8 mouse cellular contexts compared by ENCODE assay signal in genomic region chr17:6783756-6784357, GRCm38 (mm10). TPM values are rescaled to one million over a fixed set of nuclear protein-coding genes. Genes with fewer than 3 reads are reported as not detected.
DNase-seq lines count a peak whose midpoint lies in the region; ATAC-seq lines count a peak whose summit lies in the region.

No protein-coding gene starts in this region.

- H3K27ac ChIP-seq in forebrain, embryonic 15.5 days (replicated peaks): no peak overlapping the region
- H3K27ac ChIP-seq in liver, embryonic 11.5 days (ENCODE audit: low read depth, low read length): peak overlapping the region; percentile 96; the same call in 1 of the 2 replicates

- DNase-seq in kidney, adult 9 months: peak; percentile 56
- DNase-seq in kidney, postnatal 14 days: no peak
- DNase-seq in liver, embryonic 11.5 days (ENCODE audit: low spot score): no peak
- peak; percentile 61 for DNase-seq in retina, postnatal 1 day
- no peak for DNase-seq in layer of hippocampus, adult 11-12 months (ENCODE audit: low spot score)
- DNase-seq in spleen, adult 12 weeks (ENCODE audit: low spot score): no peak
- DNase-seq in urinary bladder, adult 18-20 months (ENCODE audit: low spot score in 2 of 2): no peak

- peak overlapping the region; percentile 89 for H3K4me3 ChIP-seq in forebrain, embryonic 15.5 days
- H3K4me3 ChIP-seq in liver, embryonic 11.5 days (ENCODE audit: low read depth, low read length): peak overlapping the region; percentile 89

- H3K27me3 ChIP-seq in forebrain, embryonic 15.5 days: no peaks in the 10 kb centered on the region
- H3K27me3 ChIP-seq in liver, embryonic 11.5 days (replicated peaks; ENCODE audit: control insufficient read depth, insufficient read depth, low read length): no peaks in the 10 kb centered on the region

- H3K9ac ChIP-seq in forebrain, embryonic 15.5 days (replicated peaks): no peak overlapping the region
- H3K9ac ChIP-seq in liver, embryonic 11.5 days (ENCODE audit: low read depth, low read length): peak overlapping the region; percentile 96

- H3K4me2 ChIP-seq in forebrain, embryonic 15.5 days (replicated peaks): peak overlapping the region; percentile 96
- H3K4me2 ChIP-seq in liver, embryonic 11.5 days: peak overlapping the region; percentile 82

- no peaks in the 10 kb centered on the region for H3K36me3 ChIP-seq in forebrain, embryonic 15.5 days
- no peaks in the 10 kb centered on the region for H3K36me3 ChIP-seq in liver, embryonic 11.5 days (ENCODE audit: control insufficient read depth, insufficient read depth, low read length)

- H3K9me3 ChIP-seq in forebrain, embryonic 15.5 days: no peaks in the 10 kb centered on the region
- H3K9me3 ChIP-seq in liver, embryonic 11.5 days (ENCODE audit: control insufficient read depth, low read length): no peaks in the 10 kb centered on the region

- 48% methylated on average over 10 of the region's 10 CpGs for WGBS in forebrain, embryonic 15.5 days
- WGBS in liver, embryonic 11.5 days: 53% methylated on average over 10 of the region's 10 CpGs

- ATAC-seq in forebrain, embryonic 15.5 days (replicated peaks): no peak
- no peak for ATAC-seq in liver, embryonic 11.5 days (replicated peaks; ENCODE audit: low FRiP score)

- H3K4me1 ChIP-seq in forebrain, embryonic 15.5 days: peaks cover 41% of the 10 kb centered on the region
- H3K4me1 ChIP-seq in liver, embryonic 11.5 days (replicated peaks; ENCODE audit: control insufficient read depth, insufficient read depth, low read length): peaks cover 24% of the 10 kb centered on the region

RNA-seq across cellular contexts. Expression of gene Ezr, which starts 1.3 kb away (rescaled TPM):
- 112 and 125 TPM in 2 replicates for polyA plus RNA-seq in forebrain, embryonic 15.5 days (2015; fragmentation: Nextera tagmentation; extraction: Ambion mirVana)
- 96.2 and 97.3 TPM in 2 replicates for polyA plus RNA-seq in liver, embryonic 11.5 days (2014; fragmentation: Nextera tagmentation; extraction: Ambion mirVana)

Comparison
In these comparisons a context has a peak if more than half of its experiments do, and no peak if none do; other contexts are left out.
1. DNase-seq: peak in kidney, adult 9 months (single experiment) and retina, postnatal 1 day (single experiment); none in kidney, postnatal 14 days (single experiment), liver, embryonic 11.5 days (single experiment), layer of hippocampus, adult 11-12 months (single experiment), spleen, adult 12 weeks (single experiment) and urinary bladder, adult 18-20 months (0 of 2).